Mouse (Mus musculus) bone marrow, adult 2 months (tissue): ENCODE measurements around the gene Osbpl3.

ENCODE experiments used
- CTCF ChIP-seq: fragments of 200-500 bp; IDR thresholded peaks from 2 replicates; pipeline ENCODE4 v1.5.1; 2011; ENCODE audit warnings: low read length, control low read depth; ENCODE audit not compliant: control insufficient read depth, insufficient read depth
- POLR2A ChIP-seq: fragments of 200-500 bp; IDR thresholded peaks from 2 replicates; pipeline ENCODE4 v1.6.1; 2011; ENCODE audit warnings: low read depth, mild to moderate bottlenecking, control low read depth, low read length, borderline replicate concordance; ENCODE audit not compliant: control insufficient read depth

GRCm38 (mm10) chr6:50418951-50419350, 37.0 kb downstream of the Osbpl3 start:
- TF ChIP-seq CTCF (no peak), POLR2A (no peak)
